Mouse (Mus musculus): Measurements from ENCODE around the gene Syngr1. TPM values are rescaled to one million over a fixed set of nuclear protein-coding genes. Genes with fewer than 3 reads are reported as not detected.

Gene Syngr1
- total and polyA plus RNA-seq, 3 experiments, result 105 to 115 TPM; not detected in 1

DNA sequence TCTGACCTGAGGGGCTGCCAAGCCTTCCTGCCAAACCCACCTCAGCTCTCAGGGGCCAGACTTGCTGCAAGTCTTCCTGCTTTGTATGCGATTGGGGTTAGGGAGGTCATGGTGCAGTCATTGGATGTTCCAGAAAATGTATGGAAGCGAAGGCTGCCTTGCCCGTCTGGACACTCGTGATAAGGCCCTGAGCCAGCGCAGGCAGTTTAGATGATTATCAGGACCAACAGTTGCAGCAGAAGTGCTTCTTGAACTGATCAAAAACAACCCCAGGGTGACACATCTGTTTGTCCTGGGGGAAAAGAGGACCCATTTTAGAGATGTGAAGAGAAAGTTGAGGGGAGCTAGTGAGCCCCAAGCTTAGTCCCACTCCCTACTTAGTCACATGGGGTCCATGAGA lies 39.6 kb downstream of the Syngr1 start (continued):
- TF ChIP-seq NRF1 (IDR thresholded peaks at IDR 0.05; ENCODE audit: insufficient read depth, low read depth, low read length, poor library complexity, severe bottlenecking) (peak; percentile 22; the same call in 1 of the 2 replicates), CHD1 (IDR thresholded peaks at IDR 0.05; ENCODE audit: low read depth, low read length) (no peak), CHD2 (IDR thresholded peaks at IDR 0.05; ENCODE audit: low read length) (no peak), SMC3 (IDR thresholded peaks at IDR 0.05; ENCODE audit: low read depth, low read length) (no peak), MXI1 (IDR thresholded peaks at IDR 0.05; ENCODE audit: low read depth, low read length) (no peak), TCF12 (IDR thresholded peaks at IDR 0.05; ENCODE audit: low read depth, low read length) (peak; percentile 98), POLR2AphosphoS2 (IDR thresholded peaks at IDR 0.05; ENCODE audit: low read length) (no peak; the same call in 1 of the 2 replicates), POLR2AphosphoS5 (IDR thresholded peaks at IDR 0.05; ENCODE audit: borderline replicate concordance, low read depth, low read length) (no peak), ZC3H11A (IDR thresholded peaks at IDR 0.05; ENCODE audit: low read depth, low read length) (no peak), HCFC1 (IDR thresholded peaks at IDR 0.05; ENCODE audit: low read depth, low read length) (peak; percentile 32; the same call in 1 of the 2 replicates), KAT2A (conservative IDR thresholded peaks at IDR 0.05; ENCODE audit: low read depth, low read length) (no peak; the same call in 1 of the 2 replicates), TAL1 (IDR thresholded peaks at IDR 0.05; ENCODE audit: low read length) (peak; percentile 95), ZMIZ1 (IDR thresholded peaks at IDR 0.05; ENCODE audit: low read depth, low read length) (peak; percentile 65), ZNF384 (IDR thresholded peaks at IDR 0.05; ENCODE audit: low read depth, low read length) (no peak)

DNA sequence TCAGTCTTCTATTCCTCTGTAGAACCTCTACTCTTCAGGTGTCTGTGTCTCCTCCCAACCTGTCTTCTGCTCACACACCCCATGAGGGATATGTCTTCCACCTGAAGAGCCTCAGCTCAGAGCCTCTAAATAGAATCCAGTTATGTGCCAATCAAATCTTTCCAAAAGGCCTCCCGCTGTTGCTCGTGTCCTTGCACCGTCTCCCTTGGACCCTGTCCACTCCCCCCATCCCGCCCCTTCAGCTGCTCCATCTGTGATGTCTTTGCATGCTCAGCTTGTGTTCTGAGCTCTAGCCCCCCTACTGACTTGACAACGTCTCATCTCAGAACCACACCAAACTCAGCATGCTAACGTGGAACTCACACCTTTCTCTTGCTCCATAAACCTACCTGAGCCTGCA lies 40.3 kb downstream of the Syngr1 start:
- H3K9ac ChIP-seq (ENCODE audit: control insufficient read depth, low read depth, low read length, poor library complexity, severe bottlenecking), result peak overlapping the region; percentile 60

DNA sequence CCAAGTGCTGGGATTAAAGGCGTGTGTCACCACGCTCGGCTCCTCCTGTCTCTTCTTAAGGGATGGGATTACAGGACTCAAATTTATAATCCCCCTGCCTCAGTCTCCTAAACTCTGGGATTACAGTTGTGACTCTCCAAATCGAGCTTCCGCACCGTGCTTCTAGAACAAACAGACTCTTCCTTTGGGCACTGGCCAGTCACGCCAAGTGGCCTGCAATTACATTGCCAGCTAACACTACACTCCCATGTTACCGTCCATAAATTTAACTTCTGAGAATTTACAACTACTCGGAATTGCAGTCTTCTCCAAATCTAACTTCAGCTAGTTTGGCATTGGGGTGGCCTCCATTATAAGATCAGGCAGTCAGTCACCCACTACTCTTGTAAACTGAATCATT lies 41.3 kb downstream of the Syngr1 start:
- TF ChIP-seq MXI1 (IDR thresholded peaks at IDR 0.05; ENCODE audit: low read depth, low read length), result no peak
- TF ChIP-seq ZNF384 (IDR thresholded peaks at IDR 0.05; ENCODE audit: low read depth, low read length), result no peak
- TF ChIP-seq KAT2A (conservative IDR thresholded peaks at IDR 0.05; ENCODE audit: low read depth, low read length), result no peak
- TF ChIP-seq TAL1 (IDR thresholded peaks at IDR 0.05; ENCODE audit: low read length), result no peak
- no peak for TF ChIP-seq SMC3 (IDR thresholded peaks at IDR 0.05; ENCODE audit: low read depth, low read length)
- TF ChIP-seq TCF12 (IDR thresholded peaks at IDR 0.05; ENCODE audit: low read depth, low read length), result no peak
- no peak for DNase-seq (ENCODE audit: low read depth, low spot score)
- no peaks in the 10 kb centered on the region for H3K27me3 ChIP-seq (ENCODE audit: control insufficient read depth in 1 of 2, insufficient read depth in 2 of 2, low read length in 2 of 2)
- H3K27ac ChIP-seq (ENCODE audit: control insufficient read depth, low read depth, low read length), result peak overlapping the region; percentile 61
- H3K79me2 ChIP-seq (ENCODE audit: control insufficient read depth, insufficient read depth, low read length, poor library complexity), result peaks cover 35% of the 10 kb centered on the region
- peaks cover 20 to 41% of the 10 kb centered on the region in 2 experiments for H3K4me1 ChIP-seq (ENCODE audit: control insufficient read depth in 1 of 2, insufficient read depth in 2 of 2, low read length in 2 of 2)
- H3K9ac ChIP-seq (ENCODE audit: control insufficient read depth, low read depth, low read length, poor library complexity, severe bottlenecking), result peak overlapping the region; percentile 19
- no peaks in the 10 kb centered on the region for H3K9me3 ChIP-seq (replicated peaks; ENCODE audit: insufficient read depth, low read length)
- H3K4me3 ChIP-seq (ENCODE audit: control insufficient read depth in 1 of 2, insufficient read depth in 1 of 2, low read depth in 2 of 2, low read length in 2 of 2), result no peak overlapping the region
- H3K36me3 ChIP-seq (ENCODE audit: control insufficient read depth in 1 of 2, insufficient read depth in 2 of 2, low read length in 2 of 2), result peaks cover 0 to 38% of the 10 kb centered on the region in 2 experiments; a peak in 2 of 4 replicates

More for the DNA sequence above, 40.3 kb downstream of the Syngr1 start:
- peaks cover 0 to 38% of the 10 kb centered on the region in 2 experiments; a peak in 2 of 4 replicates for H3K36me3 ChIP-seq (ENCODE audit: control insufficient read depth in 1 of 2, insufficient read depth in 2 of 2, low read length in 2 of 2)
- TF ChIP-seq MYC (IDR thresholded peaks at IDR 0.05; ENCODE audit: low read depth, low read length) (no peak), EP300 (IDR thresholded peaks at IDR 0.05; ENCODE audit: low read depth in 1 of 2, low read length in 2 of 2) (0 out of 4 replicates have a peak, but pooled peaks of 1 of the 2 experiments have one; percentile 20)
- peaks cover 27% of the 10 kb centered on the region for H3K79me2 ChIP-seq (ENCODE audit: control insufficient read depth, insufficient read depth, low read length, poor library complexity)
- DNase-seq (ENCODE audit: low read depth, low spot score), result peak; percentile 65
- H3K27me3 ChIP-seq (ENCODE audit: control insufficient read depth in 1 of 2, insufficient read depth in 2 of 2, low read length in 2 of 2), result no peaks in the 10 kb centered on the region
- no peaks in the 10 kb centered on the region for H3K9me3 ChIP-seq (replicated peaks; ENCODE audit: insufficient read depth, low read length)
- peak overlapping the region; percentile 95 for H3K27ac ChIP-seq (ENCODE audit: control insufficient read depth, low read depth, low read length)
- H3K4me3 ChIP-seq (ENCODE audit: control insufficient read depth in 1 of 2, insufficient read depth in 1 of 2, low read depth in 2 of 2, low read length in 2 of 2), result peak overlapping the region; percentile 19 to 24; a peak in 3 of 4 replicates
- H3K4me1 ChIP-seq (ENCODE audit: control insufficient read depth in 1 of 2, insufficient read depth in 2 of 2, low read length in 2 of 2), result peaks cover 20 to 41% of the 10 kb centered on the region in 2 experiments

Measured in MEL (cell line).